ENCODE assay signal across 21 mouse cellular contexts in the genomic region with DNA sequence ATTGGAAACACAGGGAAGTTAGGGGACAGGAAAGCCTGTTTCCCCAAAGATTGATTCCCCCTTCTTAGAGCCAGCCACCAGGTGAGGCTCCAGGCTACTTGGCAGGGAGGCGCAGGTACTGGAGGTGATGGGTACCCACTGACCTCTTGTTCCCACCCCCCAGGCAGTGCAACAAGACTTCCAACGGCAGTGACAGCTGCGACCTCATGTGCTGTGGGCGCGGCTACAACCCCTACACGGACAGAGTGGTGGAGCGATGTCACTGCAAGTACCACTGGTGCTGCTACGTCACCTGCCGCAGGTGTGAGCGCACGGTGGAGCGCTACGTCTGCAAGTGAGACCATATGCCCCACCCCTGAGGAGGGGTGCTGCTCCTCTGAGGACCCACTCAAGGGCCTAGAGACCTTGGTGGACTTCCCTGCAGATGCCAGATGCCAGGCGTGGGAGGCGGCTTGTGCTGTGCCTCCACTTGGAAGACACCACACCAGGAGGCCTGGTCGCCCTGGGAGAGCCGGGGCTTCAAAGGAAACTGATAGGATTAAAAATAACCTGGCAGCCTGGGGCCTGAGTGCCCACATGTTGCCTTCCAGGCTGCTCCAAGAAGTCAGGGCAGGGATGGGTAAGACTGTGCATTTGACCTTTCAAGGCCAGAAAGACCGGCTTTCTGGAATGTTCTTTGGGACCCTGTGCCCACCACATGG. TPM values are rescaled to one million over a fixed set of nuclear protein-coding genes. Genes with fewer than 3 reads are reported as not detected.
DNase-seq lines count a peak whose midpoint lies in the region; ATAC-seq lines count a peak whose summit lies in the region.
"Had no signal": no experiment of that assay in that cellular context is flagged by ENCODE, and none has a peak within 500 bp of the region (broad histone marks: within the 10 kb centered on the region; RNA-seq: fewer than 3 reads in every experiment).

No protein-coding gene starts in this region.

- H3K4me1 ChIP-seq in heart, embryonic 13.5 days: peaks cover 99% of the 10 kb centered on the region
- H3K4me1 ChIP-seq in brown adipose tissue, adult 24 weeks (ENCODE audit: control insufficient read depth, insufficient read depth, insufficient read length, low read length): peaks cover 10% of the 10 kb centered on the region
- H3K4me1 ChIP-seq in heart, embryonic 15.5 days (replicated peaks): peaks cover 79% of the 10 kb centered on the region

- intact Hi-C loops in heart, postnatal 14 days (cut with DNase I): no loop called here
- intact Hi-C loops in left cerebral cortex, postnatal 14 days (cut with DNase I): no loop called here

- WGBS in heart, embryonic 13.5 days: 64% methylated on average over 18 of the region's 18 CpGs
- 63% methylated on average over 18 of the region's 18 CpGs for WGBS in heart, embryonic 15.5 days

- H3K4me3 ChIP-seq in heart, embryonic 13.5 days: no peak overlapping the region
- H3K4me3 ChIP-seq in brown adipose tissue, adult 24 weeks (ENCODE audit: insufficient read depth, low read depth, low read length): no peak overlapping the region
- no peak overlapping the region for H3K4me3 ChIP-seq in heart, embryonic 15.5 days
- H3K4me3 ChIP-seq: embryonic facial prominence, embryonic 10.5 days; forebrain, embryonic 13.5 days; heart, adult 2 months; hindbrain, embryonic 10.5 days; intestine, embryonic 15.5 days had no signal

- H3K27me3 ChIP-seq in heart, embryonic 13.5 days (replicated peaks): no peaks in the 10 kb centered on the region
- no peaks in the 10 kb centered on the region for H3K27me3 ChIP-seq in heart, embryonic 15.5 days
- H3K27me3 ChIP-seq: forebrain, embryonic 13.5 days; intestine, embryonic 15.5 days; Patski had no signal

- DNase-seq in gastrocnemius, adult 8-10 months (ENCODE audit: low spot score in 2 of 2): peak; percentile 52 to 68
- no peak for DNase-seq in gastrocnemius, postnatal 10 days
- DNase-seq in heart, postnatal 14 days: no peak
- no peak for DNase-seq in left cerebral cortex, postnatal 14 days (ENCODE audit: low spot score in 2 of 2)
- no peak for DNase-seq in adrenal gland, postnatal 14 days
- DNase-seq: adrenal gland, postnatal 25 days; cerebellum, adult 2 months; cerebellum, postnatal 10 days; forebrain, postnatal 0 days; kidney, adult 2 months had no signal

- no peak overlapping the region for H3K9ac ChIP-seq in heart, embryonic 13.5 days
- H3K9ac ChIP-seq in heart, embryonic 15.5 days: no peak overlapping the region
- H3K9ac ChIP-seq: forebrain, embryonic 13.5 days; forebrain, postnatal 0 days; hindbrain, embryonic 14.5 days; intestine, embryonic 15.5 days had no signal

- peak overlapping the region; percentile 48; the same call in 1 of the 2 replicates for H3K27ac ChIP-seq in heart, embryonic 13.5 days (replicated peaks)
- 0 out of 2 replicates have a peak overlapping the region, but pooled peaks have one; percentile 26 for H3K27ac ChIP-seq in brown adipose tissue, adult 24 weeks (replicated peaks; ENCODE audit: low read depth, low read length)
- peak overlapping the region; percentile 38; the same call in 1 of the 2 replicates for H3K27ac ChIP-seq in heart, embryonic 15.5 days
- H3K27ac ChIP-seq: embryonic facial prominence, embryonic 10.5 days; forebrain, embryonic 13.5 days; heart, adult 2 months; hindbrain, embryonic 10.5 days; hindbrain, embryonic 14.5 days; intestine, embryonic 15.5 days had no signal

- ATAC-seq in heart, embryonic 13.5 days (ENCODE audit: extremely low read depth, insufficient number of reproducible peaks, low FRiP score, low TSS enrichment): no peak
- ATAC-seq in heart, embryonic 15.5 days (replicated peaks; ENCODE audit: insufficient number of reproducible peaks, insufficient read depth, low FRiP score, low read depth): no peak
- ATAC-seq: activated CD4-positive, CD25-positive, alpha-beta regulatory T cell, adult 4 months; forebrain, embryonic 13.5 days; forebrain, postnatal 0 days; intestine, embryonic 15.5 days; Patski had no signal

- no peak overlapping the region for H3K4me2 ChIP-seq in heart, embryonic 13.5 days
- H3K4me2 ChIP-seq in heart, embryonic 15.5 days: peak overlapping the region; percentile 19; the same call in 1 of the 2 replicates
- H3K4me2 ChIP-seq: forebrain, embryonic 13.5 days; hindbrain, embryonic 14.5 days; intestine, embryonic 15.5 days had no signal

- peaks cover 35% of the 10 kb centered on the region for H3K36me3 ChIP-seq in heart, embryonic 13.5 days
- H3K36me3 ChIP-seq in heart, embryonic 15.5 days: no peaks in the 10 kb centered on the region
- H3K36me3 ChIP-seq: hindbrain, embryonic 10.5 days; intestine, embryonic 15.5 days had no signal

- no peaks in the 10 kb centered on the region for H3K9me3 ChIP-seq in heart, embryonic 13.5 days
- no peaks in the 10 kb centered on the region for H3K9me3 ChIP-seq in heart, embryonic 15.5 days (replicated peaks)
- H3K9me3 ChIP-seq: embryonic facial prominence, embryonic 10.5 days; forebrain, embryonic 13.5 days; hindbrain, embryonic 10.5 days; intestine, embryonic 15.5 days had no signal

RNA-seq across cellular contexts. Expression of gene Wnt11, which starts 18.2 kb away (rescaled TPM):
- 1 to 10 TPM; 5.3 to 7.6 (median 5.9) TPM for total RNA-seq in gastrocnemius, adult 8-10 months (2022)
- 10 to 100 TPM; 10.5 to 12.8 TPM for total RNA-seq in gastrocnemius, postnatal 10 days (2021)
- polyA plus RNA-seq in heart, embryonic 13.5 days (2015; fragmentation: Nextera tagmentation; extraction: Ambion mirVana): 15.8 and 17.4 TPM in 2 replicates
- 1 to 10 TPM; 2.7 to 3.7 TPM for total RNA-seq in heart, postnatal 14 days (2021)
- 2.5 and 5.5 TPM in 2 replicates for polyA plus RNA-seq in brown adipose tissue, adult 24 weeks (2012; ENCODE audit: insufficient read depth, insufficient read length, missing spikeins)
- 7.0 and 12.5 TPM in 2 replicates for polyA plus RNA-seq in heart, embryonic 15.5 days (2015; fragmentation: Nextera tagmentation; extraction: Ambion mirVana)
- total RNA-seq in left cerebral cortex, postnatal 14 days (2021): under 1 TPM; 0.15 to 0.42 TPM
- total RNA-seq in adrenal gland, postnatal 14 days (2021): 1.8 and 7.4 TPM in 2 replicates
- polyA plus RNA-seq: activated CD4-positive, CD25-positive, alpha-beta regulatory T cell, adult 4 months had no signal

Comparison
In these comparisons a context has a peak if more than half of its experiments do, and no peak if none do; other contexts are left out.
1. DNase-seq: peak in gastrocnemius, adult 8-10 months (2 of 2); none in gastrocnemius, postnatal 10 days (single experiment), heart, postnatal 14 days (0 of 2), left cerebral cortex, postnatal 14 days (0 of 2) and adrenal gland, postnatal 14 days (single experiment).
2. Peak in every context shown above with its lines, with median percentiles within 50 percentile points of each other: H3K27ac ChIP-seq.